Mouse (Mus musculus): ENCODE measurements around the gene Tenm4. TPM values are rescaled to one million over a fixed set of nuclear protein-coding genes. Genes with fewer than 3 reads are reported as not detected.

Gene Tenm4
- polyA plus RNA-seq, 1 experiment from 2014 or later = 41.3 TPM

GRCm38 (mm10) chr7:96222569-96222968, 51.5 kb downstream of the Tenm4 start:
- Histone ChIP-seq H3K9ac (replicated peaks) (no peak overlapping the region), H3K4me3 (no peak overlapping the region), H3K36me3 (no peaks in the 10 kb centered on the region), H3K27me3 (no peaks in the 10 kb centered on the region), H3K9me3 (no peaks in the 10 kb centered on the region), H3K4me1 (peaks cover 5% of the 10 kb centered on the region; the same call in 1 of the 2 replicates), H3K27ac (replicated peaks) (no peak overlapping the region), H3K4me2 (replicated peaks) (no peak overlapping the region)
- ATAC-seq (ENCODE audit: low FRiP score, low read depth) = no peak
- WGBS = 100% methylated on average over 1 of the region's 1 CpGs

- Histone ChIP-seq H3K36me3 (no peaks in the 10 kb centered on the region), H3K27ac (replicated peaks) (no peak overlapping the region), H3K9me3 (no peaks in the 10 kb centered on the region), H3K4me2 (replicated peaks) (no peak overlapping the region), H3K4me1 (peaks cover 17% of the 10 kb centered on the region), H3K27me3 (no peaks in the 10 kb centered on the region), H3K4me3 (no peak overlapping the region), H3K9ac (replicated peaks) (no peak overlapping the region)
- WGBS = 90% methylated on average over 3 of the region's 6 CpGs
- no peak for ATAC-seq (ENCODE audit: low FRiP score, low read depth)
Measured at GRCm38 (mm10) chr7:96228562-96229268, 57.7 kb downstream of the Tenm4 start.

- Histone ChIP-seq H3K4me3 (no peak overlapping the region), H3K36me3 (no peaks in the 10 kb centered on the region), H3K9ac (replicated peaks) (no peak overlapping the region), H3K4me2 (replicated peaks) (no peak overlapping the region), H3K27ac (replicated peaks) (no peak overlapping the region), H3K4me1 (peaks cover 17% of the 10 kb centered on the region), H3K27me3 (no peaks in the 10 kb centered on the region), H3K9me3 (no peaks in the 10 kb centered on the region)
- no peak for ATAC-seq (ENCODE audit: low FRiP score, low read depth)
- WGBS = 71% methylated on average over 8 of the region's 8 CpGs
Measured at GRCm38 (mm10) chr7:96230006-96230719, 59.1 kb downstream of the Tenm4 start.

GRCm38 (mm10) chr7:96230720-96231241, 59.7 kb downstream of the Tenm4 start:
- Histone ChIP-seq H3K27ac (replicated peaks) (no peak overlapping the region), H3K4me2 (replicated peaks) (no peak overlapping the region), H3K4me3 (no peak overlapping the region), H3K27me3 (no peaks in the 10 kb centered on the region), H3K9me3 (no peaks in the 10 kb centered on the region), H3K4me1 (peaks cover 17% of the 10 kb centered on the region), H3K9ac (replicated peaks) (no peak overlapping the region), H3K36me3 (no peaks in the 10 kb centered on the region)
- 0 out of 2 replicates have a peak, but pooled peaks have one; percentile 31 for ATAC-seq (ENCODE audit: low FRiP score, low read depth)
- 54% methylated on average over 9 of the region's 9 CpGs for WGBS

GRCm38 (mm10) chr7:96235847-96236246, 64.8 kb downstream of the Tenm4 start:
- ATAC-seq (ENCODE audit: low FRiP score, low read depth) = no peak
- no peak overlapping the region for H3K27ac ChIP-seq (replicated peaks)
- no peaks in the 10 kb centered on the region for H3K9me3 ChIP-seq
- WGBS = 78% methylated on average over 6 of the region's 6 CpGs
- H3K27me3 ChIP-seq = no peaks in the 10 kb centered on the region
- no peak overlapping the region for H3K9ac ChIP-seq (replicated peaks)
- H3K4me2 ChIP-seq (replicated peaks) = no peak overlapping the region
- peaks cover 8% of the 10 kb centered on the region for H3K4me1 ChIP-seq
- no peak overlapping the region for H3K4me3 ChIP-seq
- H3K36me3 ChIP-seq = no peaks in the 10 kb centered on the region

GRCm38 (mm10) chr7:96240661-96241060, 69.6 kb downstream of the Tenm4 start:
- Histone ChIP-seq H3K4me1 (peaks cover 3% of the 10 kb centered on the region; the same call in 1 of the 2 replicates), H3K4me2 (replicated peaks) (no peak overlapping the region), H3K27me3 (no peaks in the 10 kb centered on the region), H3K9me3 (no peaks in the 10 kb centered on the region), H3K4me3 (no peak overlapping the region), H3K36me3 (no peaks in the 10 kb centered on the region), H3K9ac (replicated peaks) (no peak overlapping the region), H3K27ac (replicated peaks) (no peak overlapping the region)
- ATAC-seq (ENCODE audit: low FRiP score, low read depth) = no peak
- 61% methylated on average over 2 of the region's 2 CpGs for WGBS

GRCm38 (mm10) chr7:96242328-96243185, 71.5 kb downstream of the Tenm4 start:
- H3K4me3 ChIP-seq = no peak overlapping the region
- H3K4me2 ChIP-seq (replicated peaks) = no peak overlapping the region
- no peaks in the 10 kb centered on the region for H3K27me3 ChIP-seq
- H3K4me1 ChIP-seq = peaks cover 3% of the 10 kb centered on the region; the same call in 1 of the 2 replicates
- no peaks in the 10 kb centered on the region for H3K9me3 ChIP-seq
- no peak for ATAC-seq (ENCODE audit: low FRiP score, low read depth)
- H3K27ac ChIP-seq (replicated peaks) = no peak overlapping the region
- 87% methylated on average over 4 of the region's 4 CpGs for WGBS
- H3K9ac ChIP-seq (replicated peaks) = no peak overlapping the region
- no peaks in the 10 kb centered on the region for H3K36me3 ChIP-seq

GRCm38 (mm10) chr7:96244796-96245195, 73.8 kb downstream of the Tenm4 start:
- ATAC-seq (ENCODE audit: low FRiP score, low read depth) = no peak
- no peak overlapping the region for H3K9ac ChIP-seq (replicated peaks)
- H3K9me3 ChIP-seq = peaks cover 6% of the 10 kb centered on the region; the same call in 1 of the 2 replicates
- 0 out of 2 replicates have a peak, but pooled peaks cover 5% of the 10 kb centered on the region for H3K36me3 ChIP-seq
- H3K4me3 ChIP-seq = no peak overlapping the region
- WGBS = 93% methylated on average over 1 of the region's 1 CpGs
- no peak overlapping the region for H3K27ac ChIP-seq (replicated peaks)
- peaks cover 3% of the 10 kb centered on the region; the same call in 1 of the 2 replicates for H3K4me1 ChIP-seq
- H3K27me3 ChIP-seq = no peaks in the 10 kb centered on the region
- H3K4me2 ChIP-seq (replicated peaks) = no peak overlapping the region

GRCm38 (mm10) chr7:96259630-96260029, 88.6 kb downstream of the Tenm4 start:
- Histone ChIP-seq H3K4me3 (no peak overlapping the region), H3K36me3 (no peaks in the 10 kb centered on the region), H3K27me3 (peaks cover 3% of the 10 kb centered on the region; the same call in 1 of the 2 replicates), H3K9me3 (no peaks in the 10 kb centered on the region), H3K27ac (replicated peaks) (no peak overlapping the region), H3K4me2 (replicated peaks) (no peak overlapping the region), H3K9ac (replicated peaks) (no peak overlapping the region), H3K4me1 (peaks cover 3% of the 10 kb centered on the region; the same call in 1 of the 2 replicates)
- WGBS = 89% methylated on average over 6 of the region's 6 CpGs
- ATAC-seq (ENCODE audit: low FRiP score, low read depth) = no peak

- Histone ChIP-seq H3K27me3 (peaks cover 3% of the 10 kb centered on the region), H3K4me2 (replicated peaks) (no peak overlapping the region), H3K9ac (replicated peaks) (no peak overlapping the region), H3K36me3 (no peaks in the 10 kb centered on the region), H3K4me1 (peaks cover 3% of the 10 kb centered on the region; the same call in 1 of the 2 replicates), H3K27ac (replicated peaks) (no peak overlapping the region), H3K9me3 (no peaks in the 10 kb centered on the region), H3K4me3 (no peak overlapping the region)
- no peak for ATAC-seq (ENCODE audit: low FRiP score, low read depth)
Measured at GRCm38 (mm10) chr7:96262182-96262581, 91.1 kb downstream of the Tenm4 start.

- Histone ChIP-seq H3K4me3 (no peak overlapping the region), H3K27me3 (peaks cover 15% of the 10 kb centered on the region), H3K9me3 (no peaks in the 10 kb centered on the region), H3K36me3 (no peaks in the 10 kb centered on the region), H3K4me1 (peaks cover 17% of the 10 kb centered on the region), H3K9ac (replicated peaks) (no peak overlapping the region), H3K4me2 (replicated peaks) (no peak overlapping the region), H3K27ac (replicated peaks) (no peak overlapping the region)
- ATAC-seq (ENCODE audit: low FRiP score, low read depth) = no peak
- WGBS = 91% methylated on average over 1 of the region's 1 CpGs
Measured at GRCm38 (mm10) chr7:96265941-96266340, 94.9 kb downstream of the Tenm4 start.

Measured in midbrain, embryonic 12.5 days (tissue).